Mouse (Mus musculus) layer of hippocampus, adult 9-10 months (tissue): Measurements from ENCODE around the gene Qars.

Source experiments
- DNase-seq: peaks from one replicate; pipeline ENCODE4 v3.0.0; 2022; ENCODE audit warnings: low spot score

The Qars gene

GRCm38 (mm10) chr9:108530954-108531353, 23.4 kb downstream of the Qars start:
- DNase-seq = no peak

- DNase-seq = no peak
Observed at GRCm38 (mm10) chr9:108531496-108531895, 24.0 kb downstream of the Qars start.

- DNase-seq = no peak
Observed at GRCm38 (mm10) chr9:108540846-108541245, 33.3 kb downstream of the Qars start.

GRCm38 (mm10) chr9:108545986-108546385, 38.5 kb downstream of the Qars start:
- DNase-seq = no peak

GRCm38 (mm10) chr9:108546875-108547274, 39.4 kb downstream of the Qars start:
- no peak for DNase-seq

GRCm38 (mm10) chr9:108559169-108559568, 51.7 kb downstream of the Qars start:
- DNase-seq = no peak

- DNase-seq = peak; percentile 83
Observed at GRCm38 (mm10) chr9:108560227-108560841, 52.8 kb downstream of the Qars start, which contains the start of gene Impdh2. TSS of gene Impdh2 (plus strand) at chr9:108560286.

GRCm38 (mm10) chr9:108563671-108564070, 56.2 kb downstream of the Qars start:
- no peak for DNase-seq

GRCm38 (mm10) chr9:108564131-108564530, 56.6 kb downstream of the Qars start:
- DNase-seq = no peak
